Mouse (Mus musculus) megakaryocyte, embryonic 14.5 days (primary cell): ENCODE measurements around the gene Phldb1. TPM values are rescaled to one million over a fixed set of nuclear protein-coding genes. Genes with fewer than 3 reads are reported as not detected.

Experiments
- H3K27me3 ChIP-seq: replicated peaks from 2 replicates; pipeline ENCODE3; 2012; ENCODE audit warnings: inconsistent platforms
- H3K36me3 ChIP-seq: replicated peaks from 2 replicates; pipeline ENCODE3; 2012; ENCODE audit warnings: low read length, inconsistent platforms, mixed read lengths
- H3K4me1 ChIP-seq: 2 replicates; pipeline ENCODE4 v1.6.1; 2012; ENCODE audit warnings: inconsistent platforms
- H3K4me3 ChIP-seq: replicated peaks from 2 replicates; pipeline ENCODE3; 2012; ENCODE audit warnings: moderate library complexity, mild to moderate bottlenecking, inconsistent platforms
- H3K9me3 ChIP-seq: 2 replicates; pipeline ENCODE4 v1.6.1; 2012; ENCODE audit warnings: inconsistent platforms
- FLI1 ChIP-seq: IDR thresholded peaks from 2 replicates; pipeline ENCODE4 v1.6.1; 2012; ENCODE audit warnings: low read length, inconsistent platforms, mixed read lengths
- GATA1 ChIP-seq: IDR thresholded peaks from 3 replicates; pipeline ENCODE4 v1.6.1; 2012; ENCODE audit warnings: mixed read lengths, low read length, inconsistent platforms, borderline replicate concordance
- polyA plus RNA-seq: library from polyadenylated mRNA; stranded (reverse); fragments of >175 nt; gene quantifications from 2 replicates; pipeline ENCODE4 v1.2.3, GENCODE M21; 2012; ENCODE audit warnings: low replicate concordance; ENCODE audit not compliant: insufficient read depth

Gene Phldb1
- polyA plus RNA-seq, 1 experiment, result 10.5 TPM

- TF ChIP-seq GATA1, result no peak
- TF ChIP-seq FLI1, result no peak
- H3K36me3 ChIP-seq, result no peaks in the 10 kb centered on the region
- H3K4me3 ChIP-seq, result no peak overlapping the region
- peaks cover 29% of the 10 kb centered on the region for H3K9me3 ChIP-seq
- peaks cover 67% of the 10 kb centered on the region for H3K27me3 ChIP-seq
- H3K4me1 ChIP-seq, result peaks cover 14% of the 10 kb centered on the region
These were observed 62.6 kb downstream of the Phldb1 start for GRCm38 (mm10) chr9:44672291-44672865.

- Histone ChIP-seq H3K36me3 (no peaks in the 10 kb centered on the region), H3K9me3 (peaks cover 29% of the 10 kb centered on the region), H3K27me3 (peaks cover 63% of the 10 kb centered on the region), H3K4me3 (peak overlapping the region; percentile 33), H3K4me1 (peaks cover 14% of the 10 kb centered on the region)
- no peak for TF ChIP-seq FLI1
- TF ChIP-seq GATA1, result no peak
These were observed 63.6 kb downstream of the Phldb1 start for GRCm38 (mm10) chr9:44671416-44671815.

- Histone ChIP-seq H3K36me3 (no peaks in the 10 kb centered on the region), H3K9me3 (no peaks in the 10 kb centered on the region), H3K4me1 (no peaks in the 10 kb centered on the region), H3K27me3 (peaks cover 12% of the 10 kb centered on the region), H3K4me3 (no peak overlapping the region)
- no peak for TF ChIP-seq FLI1
- no peak for TF ChIP-seq GATA1
These were observed 71.3 kb downstream of the Phldb1 start for GRCm38 (mm10) chr9:44663706-44664105.

- peak overlapping the region; percentile 83 for H3K4me3 ChIP-seq
- peaks cover 15% of the 10 kb centered on the region for H3K27me3 ChIP-seq
- H3K9me3 ChIP-seq, result no peaks in the 10 kb centered on the region
- H3K4me1 ChIP-seq, result peaks cover 24% of the 10 kb centered on the region
- no peaks in the 10 kb centered on the region for H3K36me3 ChIP-seq
- TF ChIP-seq FLI1 (no peak), GATA1 (no peak)
These were observed 79.6 kb downstream of the Phldb1 start for GRCm38 (mm10) chr9:44655098-44656066.

DNA sequence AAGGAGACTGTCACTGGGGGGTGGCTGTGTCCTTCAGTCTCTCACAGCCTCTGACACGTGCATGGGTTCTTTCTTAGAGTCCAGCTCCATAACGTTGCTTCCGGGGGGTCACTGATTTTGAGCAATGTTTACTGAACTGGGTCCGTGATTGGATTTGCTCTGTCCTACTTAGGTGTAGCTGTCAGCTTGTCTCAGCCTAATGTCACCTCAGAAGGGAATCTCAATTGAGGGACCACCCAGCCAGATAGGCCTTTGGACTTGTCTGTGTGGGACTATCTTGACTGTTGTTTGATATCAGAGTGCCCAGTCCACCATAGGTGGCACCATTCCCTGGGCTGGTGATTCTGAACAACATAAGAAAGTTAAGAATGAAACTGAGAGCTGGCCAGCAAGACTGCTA, 81.1 kb downstream of the Phldb1 start:
- Histone ChIP-seq H3K27me3 (peaks cover 28% of the 10 kb centered on the region), H3K36me3 (no peaks in the 10 kb centered on the region), H3K4me3 (no peak overlapping the region), H3K9me3 (no peaks in the 10 kb centered on the region), H3K4me1 (peaks cover 31% of the 10 kb centered on the region)
- no peak for TF ChIP-seq GATA1
- no peak for TF ChIP-seq FLI1

DNA sequence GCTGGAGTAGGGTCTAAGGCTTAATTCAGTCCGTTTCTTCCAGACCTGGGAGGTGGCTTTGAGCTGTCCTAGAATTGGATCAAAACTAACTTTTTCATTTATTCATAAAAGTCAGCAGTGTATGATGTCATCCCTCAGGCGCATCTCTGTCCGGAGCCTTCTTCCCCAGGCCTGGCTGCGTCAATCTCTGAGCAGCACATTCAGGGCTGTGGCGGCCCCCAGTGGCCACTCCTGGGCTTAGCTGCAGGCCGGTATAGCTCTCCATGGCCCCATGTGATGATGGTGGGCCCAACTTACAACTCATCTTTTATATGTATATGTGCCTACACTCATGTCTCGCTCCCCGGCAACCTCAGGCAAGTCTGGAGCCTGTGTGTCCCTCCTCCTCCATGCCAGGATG, 83.0 kb downstream of the Phldb1 start:
- Histone ChIP-seq H3K27me3 (peaks cover 28% of the 10 kb centered on the region), H3K9me3 (no peaks in the 10 kb centered on the region), H3K4me1 (peaks cover 34% of the 10 kb centered on the region), H3K4me3 (no peak overlapping the region), H3K36me3 (no peaks in the 10 kb centered on the region)
- TF ChIP-seq GATA1 (no peak), FLI1 (no peak)

GRCm38 (mm10) chr9:44648881-44649281, 86.1 kb downstream of the Phldb1 start:
- Histone ChIP-seq H3K9me3 (0 out of 2 replicates have a peak, but pooled peaks cover 5% of the 10 kb centered on the region), H3K27me3 (peaks cover 28% of the 10 kb centered on the region), H3K4me3 (no peak overlapping the region), H3K36me3 (no peaks in the 10 kb centered on the region), H3K4me1 (peaks cover 37% of the 10 kb centered on the region)
- TF ChIP-seq FLI1 (no peak), GATA1 (no peak)

GRCm38 (mm10) chr9:44647656-44648055, 87.3 kb downstream of the Phldb1 start:
- Histone ChIP-seq H3K4me1 (peaks cover 33% of the 10 kb centered on the region), H3K27me3 (peaks cover 24% of the 10 kb centered on the region), H3K36me3 (no peaks in the 10 kb centered on the region), H3K4me3 (no peak overlapping the region), H3K9me3 (0 out of 2 replicates have a peak, but pooled peaks cover 5% of the 10 kb centered on the region)
- TF ChIP-seq FLI1 (no peak), GATA1 (no peak)

- H3K27me3 ChIP-seq, result peaks cover 24% of the 10 kb centered on the region
- TF ChIP-seq FLI1 (no peak), GATA1 (no peak)
- no peak overlapping the region for H3K4me3 ChIP-seq
- no peaks in the 10 kb centered on the region for H3K36me3 ChIP-seq
- 0 out of 2 replicates have a peak, but pooled peaks cover 5% of the 10 kb centered on the region for H3K9me3 ChIP-seq
- peaks cover 30% of the 10 kb centered on the region for H3K4me1 ChIP-seq
These were observed 88.0 kb downstream of the Phldb1 start for GRCm38 (mm10) chr9:44647026-44647425.

- peak overlapping the region; percentile 66 for H3K4me3 ChIP-seq
- no peak for TF ChIP-seq GATA1
- no peak for TF ChIP-seq FLI1
- H3K4me1 ChIP-seq, result peaks cover 25% of the 10 kb centered on the region
These were observed 88.6 kb downstream of the Phldb1 start for GRCm38 (mm10) chr9:44646366-44646765.

More at GRCm38 (mm10) chr9:44646366-44646765, 88.6 kb downstream of the Phldb1 start:
- Histone ChIP-seq H3K36me3 (no peaks in the 10 kb centered on the region), H3K9me3 (0 out of 2 replicates have a peak, but pooled peaks cover 5% of the 10 kb centered on the region), H3K27me3 (peaks cover 24% of the 10 kb centered on the region)
